Mouse (Mus musculus) kidney, adult 8-10 months (tissue): Measurements from ENCODE around the gene Stip1.
"Not testable (repeated sequence)": the region's sequence is repeated elsewhere in the genome, so short reads cannot be mapped to it uniquely, and the experiment has no call there.

Source experiments
- DNase-seq, 2 experiments: peaks; one replicate each; pipeline ENCODE4 v3.0.0; 2022

The Stip1 gene

DNA sequence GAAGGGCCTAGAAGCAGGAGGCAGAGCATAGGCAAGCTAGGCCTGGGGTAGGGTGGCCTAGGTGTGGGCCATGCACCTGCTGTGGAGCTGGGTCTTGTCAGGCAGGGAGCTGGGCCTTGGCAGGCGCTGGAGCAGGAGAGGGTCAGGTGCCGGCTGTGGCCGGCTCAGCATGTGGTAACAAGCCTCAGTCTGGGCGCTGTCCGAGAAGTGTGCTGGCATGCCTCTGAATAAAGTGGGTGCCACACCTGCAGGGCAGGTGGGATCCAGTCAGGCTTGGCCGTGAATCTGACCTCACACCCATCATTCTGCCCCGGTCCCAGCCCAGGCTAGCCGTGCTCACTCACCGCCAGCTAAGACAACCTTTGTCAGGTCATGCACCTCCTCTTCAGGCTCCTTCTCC lies 25.8 kb downstream of the Stip1 start:
- DNase-seq, result no peak

DNA sequence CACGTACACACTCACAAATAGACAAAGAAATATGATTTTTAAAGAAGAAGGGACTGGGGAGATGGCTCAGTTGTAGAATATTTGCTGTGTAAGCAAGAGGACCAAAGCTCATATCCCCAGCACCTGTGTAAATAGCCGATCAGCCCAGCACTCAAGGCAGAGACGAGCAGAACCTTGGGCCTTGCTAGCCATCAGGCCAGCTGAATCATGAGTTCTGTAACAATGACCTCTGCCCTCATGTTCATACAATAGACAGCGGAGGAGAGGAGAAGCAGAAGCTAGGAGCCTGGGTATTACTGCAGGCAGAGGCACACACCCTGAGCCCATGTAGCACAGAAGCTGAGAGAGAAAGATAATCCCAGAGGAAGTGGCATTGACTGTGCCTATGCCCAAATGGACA lies 27.3 kb downstream of the Stip1 start:
- DNase-seq, result no peak

DNA sequence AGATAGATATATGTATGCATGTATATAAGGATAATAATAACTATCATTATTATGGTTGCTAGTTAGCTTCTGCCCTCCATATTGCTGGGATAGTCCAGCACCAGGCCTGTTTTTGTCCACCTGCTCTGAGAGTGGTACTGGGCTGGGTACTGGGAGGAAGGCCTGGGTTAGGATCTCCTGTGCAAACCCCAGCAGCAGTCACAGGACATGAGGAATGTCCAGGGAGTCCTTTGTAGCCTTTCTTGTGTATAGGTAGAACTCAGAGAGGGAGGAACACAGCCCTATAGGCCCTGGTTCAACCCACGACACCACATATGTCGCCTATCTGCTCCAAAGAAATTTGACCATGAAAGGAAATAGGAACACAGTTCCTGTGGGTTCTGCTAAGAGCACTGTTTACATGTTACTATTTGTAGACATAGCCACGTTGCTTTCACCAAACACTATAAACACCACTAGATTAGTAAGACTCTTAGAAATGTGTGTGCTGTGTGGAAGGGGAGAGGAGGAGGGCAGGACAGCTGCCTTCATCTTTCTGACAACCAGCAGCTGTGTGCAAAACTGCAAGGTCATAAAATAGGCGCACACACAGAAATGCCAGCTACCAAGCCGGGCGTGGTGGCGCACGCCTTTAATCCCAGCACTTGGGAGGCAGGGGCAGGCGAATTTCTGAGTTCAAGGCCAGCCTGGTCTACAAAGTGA lies 32.7 kb downstream of the Stip1 start:
- no peak for DNase-seq

DNA sequence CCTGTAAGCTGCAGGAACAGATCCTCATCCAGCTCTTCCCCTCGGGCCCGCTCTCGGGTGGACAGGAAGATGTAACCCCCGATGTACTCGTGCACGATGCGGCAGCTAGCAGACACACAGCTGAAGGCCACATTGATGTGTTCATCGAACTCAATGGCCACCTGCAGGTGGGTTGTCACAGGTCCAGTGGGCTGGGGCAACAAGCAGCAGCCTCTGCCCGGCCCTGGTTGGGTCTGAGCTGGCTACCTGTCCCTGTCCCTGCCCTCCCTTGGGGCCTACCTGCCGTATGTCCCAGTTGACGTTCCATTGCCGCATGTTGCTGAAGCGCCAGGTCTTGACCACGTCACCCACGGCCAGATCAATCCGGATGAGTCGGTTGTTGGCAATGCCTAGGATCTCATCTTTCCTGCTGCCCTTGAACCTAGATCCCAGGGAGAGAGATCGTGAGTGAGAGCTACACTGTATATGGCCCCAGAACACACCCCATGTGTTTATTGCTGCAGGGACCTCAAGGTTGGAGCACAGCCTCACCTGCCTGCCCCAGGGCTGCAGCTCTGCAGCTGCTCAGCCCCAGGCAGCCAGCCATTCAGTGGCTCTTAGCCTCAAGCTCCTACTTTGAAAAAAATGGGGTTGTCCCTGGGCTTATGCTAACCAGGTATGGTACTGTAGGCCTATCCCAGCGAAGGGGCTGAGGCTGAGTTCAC lies 40.3 kb downstream of the Stip1 start:
- no peak for DNase-seq

DNA sequence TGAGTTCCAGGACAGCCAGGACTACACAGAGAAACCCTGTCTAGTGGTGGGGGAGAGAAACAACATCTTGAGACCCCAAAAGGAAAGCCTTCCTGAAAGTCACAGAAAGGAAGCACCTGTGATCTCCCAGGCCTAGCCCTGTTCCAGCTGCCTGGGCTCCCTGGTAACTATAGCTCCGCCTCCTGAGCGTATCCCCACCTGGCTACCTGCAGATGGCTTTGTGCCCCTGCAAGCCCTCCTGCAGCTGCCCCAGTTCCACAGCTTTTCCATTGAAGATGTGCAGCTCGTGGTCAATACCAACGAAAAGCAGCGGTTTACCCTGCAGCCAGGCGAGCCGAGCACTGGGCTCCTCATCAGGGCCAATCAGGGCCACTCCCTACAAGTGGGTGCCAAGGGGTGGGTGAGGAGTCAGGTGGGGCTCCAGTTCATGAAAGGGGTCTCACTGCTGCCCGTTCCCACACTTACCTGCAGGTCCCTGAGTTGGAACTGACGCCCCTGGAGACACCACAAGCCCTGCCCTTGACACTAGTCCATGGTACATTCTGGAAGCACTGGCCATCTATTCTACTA lies 42.0 kb downstream of the Stip1 start:
- DNase-seq, result no peak

DNA sequence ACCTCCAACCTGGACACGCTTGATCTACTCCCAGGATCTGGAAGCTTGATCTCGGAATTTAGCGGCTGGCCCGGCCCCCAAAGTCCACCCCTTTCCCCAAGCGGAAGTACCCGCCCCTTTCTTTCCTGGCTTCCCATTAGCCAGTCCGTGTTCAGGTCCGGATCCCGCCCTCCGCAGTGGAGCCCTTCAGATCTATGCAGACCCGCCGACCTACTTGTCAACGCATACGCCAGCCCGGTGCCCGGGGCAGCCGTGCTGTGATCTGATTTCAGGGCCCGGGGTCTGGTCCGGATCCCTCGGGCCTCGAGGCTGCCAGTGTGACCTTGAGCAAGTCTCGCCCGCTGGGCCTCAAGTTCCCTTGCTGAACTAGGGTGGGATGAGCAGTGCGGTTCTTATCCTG lies 43.8 kb downstream of the Stip1 start, which contains the start of the genes Nudt22 and Trpt1:
Gene Nudt22, minus strand, starts transcription at position 112 of the 400 bp plus-strand sequence.
Gene Trpt1, plus strand, starts transcription at position 126 of the 400 bp plus-strand sequence.
- peak; percentile 95 for DNase-seq

DNA sequence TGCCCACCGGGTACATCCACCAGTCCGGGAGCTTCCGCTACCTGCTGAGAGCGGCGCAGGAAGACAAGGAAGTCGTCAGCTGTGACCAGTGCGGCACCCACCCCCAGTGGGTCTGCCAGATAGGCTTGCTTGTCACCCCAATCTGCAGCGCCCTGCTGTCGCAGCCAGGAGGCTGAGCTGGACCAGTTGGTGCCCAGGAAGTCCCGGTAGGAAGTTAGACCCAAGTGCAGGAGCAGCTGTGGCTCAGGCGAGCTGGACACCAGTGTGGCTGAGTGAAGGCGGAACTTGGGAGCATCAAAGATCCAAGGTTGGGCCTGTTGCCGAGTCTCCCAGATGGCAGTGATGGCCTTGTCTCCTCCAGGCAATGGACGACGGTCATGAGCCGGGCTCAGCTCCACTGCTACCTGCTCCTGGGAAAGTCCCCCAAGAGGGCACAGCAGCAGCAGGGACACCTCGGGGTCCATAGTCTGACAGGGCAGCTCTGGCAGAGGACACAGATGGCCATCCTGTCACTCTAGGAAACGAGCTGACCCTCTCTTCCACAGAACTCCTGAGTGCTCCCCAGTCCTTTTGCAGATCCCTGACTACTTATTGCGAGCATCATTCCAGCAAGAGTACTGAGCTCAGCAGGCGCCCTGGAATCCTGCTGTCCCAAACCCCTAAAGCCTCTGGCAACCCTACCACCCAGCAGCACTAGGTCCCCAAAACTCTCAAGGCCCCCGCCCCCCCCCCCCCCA lies 44.3 kb downstream of the Stip1 start:
- DNase-seq, result no peak

DNA sequence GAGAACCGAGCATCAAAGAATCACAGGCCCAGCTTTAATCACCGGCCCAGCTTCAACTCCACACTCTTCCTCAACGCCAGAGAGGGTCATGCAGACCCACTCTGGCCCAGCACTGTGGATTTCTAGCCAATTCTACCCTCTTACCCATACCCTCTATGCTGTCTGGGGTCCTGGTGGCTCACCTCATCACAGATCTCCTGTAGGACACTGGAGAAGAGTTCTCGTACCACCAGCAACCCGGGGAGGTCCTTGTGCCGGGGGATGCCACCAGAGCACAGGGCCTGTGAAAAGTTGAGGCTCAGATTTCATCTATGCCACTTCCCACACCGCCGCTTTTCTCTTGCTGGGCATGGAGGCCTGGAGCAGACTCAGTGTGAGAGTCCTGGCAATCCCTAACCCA lies 45.3 kb downstream of the Stip1 start:
- no peak for DNase-seq

DNA sequence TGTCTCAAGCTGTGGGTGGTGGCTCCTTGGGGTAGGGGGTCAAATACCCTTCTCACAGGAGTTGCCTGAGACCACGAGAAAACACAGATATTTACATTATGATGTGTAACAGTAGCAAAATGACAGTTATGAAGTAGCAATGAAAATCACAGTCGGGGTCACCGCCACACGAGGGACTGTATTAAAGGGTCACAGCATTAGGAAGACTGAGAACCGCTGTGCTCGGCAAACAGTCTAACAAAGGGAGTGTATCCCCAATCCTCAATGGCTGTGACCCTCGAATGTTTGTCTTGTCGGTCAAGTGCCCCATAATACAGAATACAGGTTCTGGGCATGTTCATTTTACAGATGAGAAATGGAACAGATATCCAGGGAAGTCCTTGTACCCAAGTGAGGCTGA lies 45.8 kb downstream of the Stip1 start:
- DNase-seq, result no peak

DNA sequence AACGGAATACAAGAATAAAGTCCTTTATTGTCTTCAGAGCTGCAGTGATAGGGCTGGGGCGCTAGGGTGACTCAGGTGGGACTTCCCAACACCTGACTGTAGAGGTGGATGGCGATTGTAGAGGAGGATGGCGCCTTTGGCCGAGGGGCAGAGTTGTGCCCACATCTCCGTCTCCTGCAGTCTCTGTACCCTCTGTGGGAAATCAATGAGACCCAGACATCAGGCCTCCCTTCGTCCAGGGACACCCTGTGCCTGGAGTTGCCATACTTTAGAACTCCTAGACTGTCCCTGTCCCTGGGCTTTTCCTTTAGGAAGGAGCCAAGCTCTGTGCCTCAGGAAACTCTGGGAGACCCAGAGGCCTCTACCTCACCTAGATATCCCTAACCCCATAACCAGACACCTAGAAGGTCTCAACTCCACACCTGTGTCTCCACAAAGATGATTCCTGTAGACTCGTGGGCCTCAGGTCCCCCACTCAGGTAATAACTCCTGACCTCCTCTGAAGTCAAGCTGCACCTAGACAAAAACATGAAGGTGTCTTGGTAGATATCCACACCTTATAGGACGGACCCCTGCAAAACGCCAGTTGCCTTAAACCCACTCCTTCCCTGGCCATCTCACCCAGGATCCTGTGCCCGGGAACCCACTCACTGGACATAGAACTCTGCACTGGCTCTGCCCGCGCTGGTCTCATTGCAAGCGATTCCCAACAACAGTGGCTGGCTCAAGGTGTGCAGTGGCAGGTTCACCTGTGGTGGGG lies 46.6 kb downstream of the Stip1 start:
- DNase-seq, result peak in 1 of 2 experiments; percentile 26

DNA sequence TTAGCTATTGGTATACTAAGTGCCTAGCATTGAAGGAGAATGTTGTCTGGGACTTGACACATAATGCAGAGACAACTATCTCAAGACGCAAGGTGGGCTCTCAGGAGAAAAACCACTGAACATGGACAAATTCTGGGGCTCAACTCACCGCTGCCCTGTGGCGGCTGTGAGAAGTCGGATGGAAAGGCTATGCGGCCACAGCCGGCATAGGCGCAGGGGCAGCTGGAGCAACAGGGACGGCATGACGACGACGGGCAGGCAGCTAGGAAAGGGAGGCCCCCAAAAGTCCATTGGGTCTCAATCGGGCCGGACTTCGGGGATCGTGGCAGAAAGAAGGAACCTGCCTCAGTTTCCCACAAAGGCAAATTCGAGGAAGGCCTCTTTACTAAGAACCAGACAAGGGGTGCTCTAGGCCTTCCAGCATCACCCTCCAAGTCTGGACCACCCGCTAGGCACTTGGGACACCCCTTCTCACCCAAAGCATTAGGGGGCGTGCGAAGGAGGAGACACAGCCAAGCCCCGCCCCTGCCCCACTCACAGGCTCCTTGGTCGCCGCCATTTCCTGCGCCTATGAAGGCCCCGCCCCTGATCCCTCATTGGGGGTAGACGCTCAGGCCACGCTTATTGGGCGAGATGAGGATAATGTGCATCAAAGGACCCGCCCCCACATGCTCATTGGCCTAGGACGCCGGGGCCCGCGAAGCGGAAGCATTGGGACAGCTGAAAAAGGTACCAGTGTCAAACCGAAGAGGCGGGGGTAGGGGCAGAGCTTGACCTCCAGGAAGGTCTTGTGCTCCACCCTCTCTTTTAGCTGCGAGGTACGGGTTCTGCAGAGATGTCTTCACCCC lies 47.5 kb downstream of the Stip1 start, which contains the start of gene Dnajc4:
Gene Dnajc4, minus strand, starts transcription at position 562 of the 848 bp plus-strand sequence.
- peak; percentile 97 to 98 for DNase-seq

DNA sequence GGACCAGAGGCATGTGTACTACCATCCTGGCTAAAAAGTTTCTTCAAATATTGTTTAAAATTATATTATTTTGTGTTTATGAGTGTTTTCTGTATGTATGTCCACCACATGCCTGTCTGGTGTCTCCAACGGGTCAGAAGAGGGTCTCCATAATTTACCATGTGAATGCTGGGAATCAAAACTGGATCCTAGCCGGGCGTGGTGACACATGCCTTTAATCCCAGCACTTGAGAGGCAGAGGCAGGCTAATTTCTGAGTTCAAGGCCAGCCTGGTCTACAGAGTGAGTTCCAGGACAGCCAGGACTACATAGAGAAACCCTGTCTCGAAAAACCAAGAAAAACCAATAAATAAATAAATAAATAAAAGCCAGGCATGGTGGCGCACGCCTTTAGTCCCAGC lies 48.6 kb downstream of the Stip1 start:
- not testable (repeated sequence) for DNase-seq

DNA sequence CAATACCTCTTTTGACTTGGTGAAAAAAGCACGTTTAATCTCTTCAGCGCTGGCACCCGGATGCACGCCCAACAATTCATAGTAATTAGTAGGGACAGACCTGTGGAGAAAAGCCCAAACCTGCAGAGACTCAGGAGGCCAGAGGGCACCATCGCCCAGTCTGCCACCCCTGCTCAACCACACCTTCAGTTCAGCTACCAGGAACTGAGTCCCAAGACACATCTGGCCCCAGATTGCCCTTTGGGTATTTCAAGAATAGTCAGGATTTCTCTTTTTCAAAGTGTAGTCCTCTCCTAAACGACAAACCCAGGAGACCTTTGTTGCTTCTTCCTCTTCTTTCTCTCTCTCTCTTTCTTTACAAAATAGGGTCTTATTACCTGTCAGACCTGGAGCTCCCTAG lies 49.1 kb downstream of the Stip1 start:
- no peak for DNase-seq

DNA sequence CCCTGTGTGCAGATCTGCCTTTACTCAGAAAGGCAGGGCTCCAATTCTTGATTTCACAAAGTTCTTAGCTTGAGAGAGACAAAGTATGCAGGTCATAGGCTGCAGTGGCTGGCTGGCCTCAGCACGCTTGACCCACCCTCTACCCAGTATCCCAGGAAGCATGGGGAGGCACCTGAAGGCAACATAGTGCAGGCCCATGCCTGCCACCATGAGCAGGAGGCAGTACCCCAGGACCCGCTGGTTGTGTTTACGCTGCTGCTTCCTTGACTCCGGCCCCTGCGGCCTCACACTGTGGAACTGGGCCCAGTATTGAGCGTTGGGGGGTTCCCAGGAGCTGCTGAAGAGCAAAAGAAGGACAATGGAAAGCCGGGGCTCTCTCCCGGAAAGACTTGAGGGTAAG lies 50.5 kb downstream of the Stip1 start:
- no peak for DNase-seq

DNA sequence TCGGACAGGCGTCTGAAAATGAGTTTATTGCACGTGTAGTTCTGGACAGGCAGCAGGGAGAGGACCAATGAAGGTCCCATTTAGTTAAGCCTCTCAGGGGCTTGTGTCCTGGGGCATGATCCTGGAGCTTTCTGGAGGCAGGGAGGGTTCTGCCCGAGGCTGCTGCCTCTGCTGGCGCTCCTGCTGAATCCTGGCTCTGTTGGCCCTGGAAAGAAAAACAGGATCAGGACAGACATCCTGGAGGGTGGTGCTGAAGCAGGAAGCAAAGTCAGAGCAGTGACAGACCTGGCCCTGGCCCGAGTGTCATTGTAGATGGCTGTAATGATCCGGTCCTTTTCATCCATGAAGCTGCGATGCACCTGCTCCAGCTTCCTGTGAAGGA lies 51.9 kb downstream of the Stip1 start:
- no peak for DNase-seq

DNA sequence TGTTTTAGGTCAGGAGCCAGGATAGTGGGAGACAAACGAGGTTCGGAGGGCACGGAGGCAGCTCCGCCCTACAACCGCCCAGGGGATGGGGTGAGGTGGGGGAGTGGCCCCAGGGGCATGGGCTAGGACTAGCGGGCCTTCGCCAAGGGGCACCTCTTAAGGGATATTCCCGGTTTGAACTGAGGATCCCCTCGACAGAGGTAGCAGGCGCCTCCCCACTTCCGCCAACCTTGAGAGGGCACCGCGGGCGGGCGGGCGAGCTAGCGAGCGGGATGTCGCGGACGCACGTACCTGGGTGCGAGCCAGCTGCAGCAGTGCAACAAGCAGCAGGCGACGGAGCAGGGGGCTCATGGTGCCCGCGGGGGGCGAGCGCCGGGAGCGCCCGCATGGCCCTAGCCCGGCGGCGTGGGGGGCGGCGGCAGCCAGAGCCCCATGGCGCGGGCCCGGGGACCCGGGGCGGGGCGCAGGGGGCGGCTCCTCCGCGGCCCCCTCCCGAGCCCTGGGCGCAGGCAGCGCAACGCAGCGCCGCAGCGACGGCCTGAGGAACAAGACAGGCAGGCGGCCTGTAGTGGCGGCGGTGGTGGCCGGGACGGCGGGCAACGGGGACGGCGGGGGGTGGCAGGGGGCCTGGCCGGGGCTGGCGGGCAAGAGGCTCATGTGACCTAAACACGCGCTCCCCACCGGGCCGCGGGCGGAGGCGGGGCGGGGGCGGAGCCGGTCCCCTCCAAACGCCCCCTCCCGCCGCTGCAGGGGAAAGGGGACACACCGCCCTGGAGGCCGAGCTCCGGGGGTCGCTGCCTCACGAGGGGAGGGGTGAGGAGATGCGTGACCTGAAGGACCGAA lies 52.5 kb downstream of the Stip1 start, which contains the start of gene Vegfb:
Gene Vegfb, minus strand, starts transcription at position 591 of the 843 bp plus-strand sequence.
- DNase-seq, result peak in 1 of 2 experiments; percentile 65

DNA sequence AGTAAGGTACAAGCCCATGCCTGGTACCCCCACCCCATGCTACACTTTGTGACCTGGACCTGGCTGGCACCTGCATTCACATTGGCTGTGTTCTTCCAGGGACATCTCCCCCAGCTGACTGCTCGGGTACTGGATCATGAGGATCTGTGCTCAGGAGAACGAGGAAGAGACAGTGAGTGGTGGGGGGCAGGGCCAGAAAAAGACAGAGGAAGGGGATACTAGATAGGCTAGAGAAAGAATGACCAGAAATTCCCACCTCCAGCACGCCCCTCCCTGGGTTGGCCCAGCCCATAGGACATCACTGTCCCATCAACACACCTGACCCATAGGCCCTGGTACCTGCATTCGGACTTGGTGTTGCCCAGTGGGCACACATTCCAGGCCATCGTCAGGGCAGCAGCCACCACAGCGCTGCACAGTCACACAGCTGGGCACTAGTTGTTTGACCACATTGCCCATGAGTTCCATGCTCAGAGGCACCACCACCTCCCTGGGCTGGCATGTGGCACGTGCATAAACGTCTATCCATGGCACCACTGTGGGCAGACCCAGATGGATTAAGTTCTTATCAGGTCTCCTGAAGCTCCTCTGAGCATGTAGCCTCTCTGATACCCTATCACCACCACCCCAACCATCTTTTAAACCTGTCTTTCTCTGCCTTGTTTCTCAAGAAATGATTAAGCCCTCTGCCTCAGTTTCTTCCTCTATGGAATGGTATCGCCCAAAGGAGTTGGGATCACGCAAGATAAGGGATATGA lies 53.6 kb downstream of the Stip1 start:
- DNase-seq, result no peak

DNA sequence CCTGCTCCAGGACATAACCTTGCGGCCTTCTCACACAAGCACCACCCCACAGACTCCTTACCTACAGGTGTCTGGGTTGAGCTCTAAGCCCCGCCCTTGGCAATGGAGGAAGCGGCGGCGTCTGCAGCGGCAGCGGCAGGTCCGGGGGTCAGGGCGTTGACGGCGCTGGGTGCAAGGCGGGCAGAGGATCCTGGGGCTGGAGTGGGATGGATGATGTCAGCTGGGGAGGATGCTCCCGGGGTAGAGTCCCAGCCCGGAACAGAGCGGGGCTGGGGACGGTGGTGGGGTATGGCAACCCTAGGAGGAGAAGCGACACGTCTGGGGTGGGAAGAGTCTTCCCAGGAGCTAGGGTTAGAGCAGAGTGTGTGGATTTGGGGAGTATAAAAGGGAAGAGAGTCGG lies 54.5 kb downstream of the Stip1 start:
- no peak for DNase-seq

DNA sequence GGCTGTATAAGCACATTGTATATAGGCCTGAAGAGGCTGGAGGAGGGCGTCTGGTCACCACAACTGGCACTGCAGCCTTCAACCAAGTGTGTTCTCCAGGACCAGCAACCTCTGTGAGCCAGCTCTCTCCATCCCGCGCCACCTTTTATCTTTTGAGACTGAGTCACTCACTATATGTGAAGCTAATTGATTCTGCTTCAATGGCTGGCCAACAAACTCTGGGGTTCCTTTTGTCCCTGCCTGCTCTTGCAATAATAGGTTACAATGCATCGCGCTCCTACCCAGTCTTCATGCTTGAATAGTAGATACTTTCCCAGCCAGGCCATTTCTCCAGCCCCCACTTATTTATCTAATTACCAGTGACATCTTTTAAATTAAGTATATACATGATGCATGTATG lies 56.1 kb downstream of the Stip1 start:
- no peak for DNase-seq

DNA sequence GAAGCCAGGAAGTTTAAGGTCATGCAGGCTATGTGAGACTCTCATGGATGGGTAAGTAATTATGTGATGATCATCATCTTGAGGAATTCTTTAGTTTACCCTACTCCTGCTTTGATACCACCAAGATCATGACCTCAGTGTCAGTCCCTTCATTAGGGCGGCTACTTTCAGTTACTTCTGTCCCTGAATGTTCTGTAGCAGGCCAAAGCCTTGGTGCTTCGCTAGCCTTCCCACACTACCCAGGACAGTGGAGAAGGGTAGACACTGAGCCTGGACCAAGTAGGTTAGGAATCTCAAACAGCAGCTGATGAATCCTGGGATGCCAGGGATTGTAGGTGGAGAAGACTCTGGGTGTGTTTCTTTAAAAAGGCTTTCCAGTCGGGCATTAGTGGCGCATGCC lies 58.3 kb downstream of the Stip1 start:
- DNase-seq, result no peak
